Mouse (Mus musculus): ENCODE measurements around the gene Gm42688. TPM values are rescaled to one million over a fixed set of nuclear protein-coding genes. Genes with fewer than 3 reads are reported as not detected.

Gene Gm42688
- 10 to 100 TPM; 12.7 to 25.2 TPM for polyA plus RNA-seq (2017; shearing (Covaris generic))

DNA sequence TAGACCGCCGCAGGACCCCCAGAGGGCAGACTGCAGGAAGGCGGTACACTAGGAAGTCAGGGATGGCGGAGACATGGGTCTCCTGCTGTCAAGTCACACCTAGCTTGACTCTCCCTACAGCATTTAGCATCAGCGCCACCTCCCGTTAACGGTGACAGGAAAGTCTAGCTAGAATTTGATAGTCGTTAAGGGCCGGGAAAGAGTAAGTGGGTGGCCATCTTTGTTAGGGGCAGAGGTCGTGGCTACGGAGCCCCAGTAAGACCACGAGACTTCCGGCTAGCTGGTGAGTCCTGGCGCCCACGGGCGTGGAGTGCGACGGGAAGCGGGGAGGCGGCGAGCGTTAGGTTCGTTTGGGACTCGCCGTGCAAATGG, at the start of gene Gm42688, which contains the start of gene Ccdc142:
Gene Gm42688, plus strand, starts transcription at position 302 of the 372 bp plus-strand sequence.
Gene Ccdc142, plus strand, starts transcription at position 286 of the 372 bp plus-strand sequence.

DNA sequence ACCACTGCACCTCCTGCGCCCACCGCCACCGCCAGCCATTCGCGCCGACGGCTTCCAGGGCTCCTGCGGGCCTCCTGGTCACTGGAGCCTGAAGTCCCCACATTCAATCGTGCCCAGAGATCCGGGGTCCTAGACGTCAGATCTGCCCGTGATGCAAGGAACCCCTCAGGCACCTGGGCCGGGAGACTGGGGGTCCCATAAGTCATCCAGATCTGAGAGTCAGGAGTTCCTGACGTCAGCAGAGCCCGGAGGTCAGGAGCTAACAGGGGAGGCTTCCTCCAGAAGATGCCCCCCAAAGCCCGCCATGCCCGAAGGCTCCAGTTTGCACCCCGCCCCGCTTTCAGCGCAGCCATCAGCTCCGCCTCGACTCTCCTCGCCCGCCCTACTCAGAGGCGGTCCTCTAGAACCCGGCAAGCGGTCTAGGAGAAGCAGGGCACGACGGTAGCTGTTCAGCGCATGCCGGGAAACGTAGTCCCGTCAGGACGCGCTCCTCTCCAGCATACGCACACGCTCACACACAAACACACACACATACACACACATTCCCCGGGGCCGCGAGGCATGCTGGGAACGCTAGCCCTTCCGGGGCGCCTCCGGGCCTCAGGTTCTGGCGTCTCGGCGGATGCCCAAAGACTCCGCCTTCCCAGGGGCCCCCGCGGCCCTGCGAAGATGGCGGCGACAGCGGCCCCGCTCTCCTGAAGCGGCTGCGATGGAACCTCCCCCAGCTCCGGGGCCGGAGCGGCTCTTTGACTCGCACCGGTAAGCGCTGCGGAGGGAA, 47.2 kb upstream of the Gm42688 start, which contains the start of gene Aup1:
Gene Aup1, plus strand, starts transcription at position 448 of the 778 bp plus-strand sequence.

DNA sequence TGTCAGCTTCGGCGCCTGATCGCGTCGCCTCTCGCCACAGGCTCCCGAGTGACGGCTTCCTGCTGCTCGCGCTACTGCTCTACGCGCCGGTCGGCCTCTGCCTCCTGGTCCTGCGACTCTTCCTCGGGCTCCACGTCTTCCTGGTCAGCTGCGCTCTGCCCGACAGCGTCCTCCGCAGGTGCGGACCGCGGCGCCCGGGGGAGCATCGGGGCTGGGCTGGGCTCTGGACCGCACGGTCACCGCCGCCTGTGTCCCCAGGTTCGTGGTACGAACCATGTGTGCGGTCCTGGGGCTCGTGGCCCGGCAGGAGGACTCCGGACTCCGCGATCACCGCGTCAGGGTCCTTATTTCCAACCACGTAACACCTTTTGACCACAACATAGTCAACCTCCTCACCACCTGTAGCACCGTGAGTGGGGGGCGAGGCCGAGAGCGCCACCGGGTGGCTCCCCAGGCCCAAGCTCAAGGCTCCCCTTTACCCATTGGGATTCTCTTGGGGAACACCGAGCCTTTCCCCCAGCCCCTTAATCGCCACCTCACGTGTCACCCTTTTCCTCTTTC, 46.5 kb upstream of the Gm42688 start, which contains the start of gene Htra2:
Gene Htra2, minus strand, starts transcription at position 403 of the 561 bp plus-strand sequence.

DNA sequence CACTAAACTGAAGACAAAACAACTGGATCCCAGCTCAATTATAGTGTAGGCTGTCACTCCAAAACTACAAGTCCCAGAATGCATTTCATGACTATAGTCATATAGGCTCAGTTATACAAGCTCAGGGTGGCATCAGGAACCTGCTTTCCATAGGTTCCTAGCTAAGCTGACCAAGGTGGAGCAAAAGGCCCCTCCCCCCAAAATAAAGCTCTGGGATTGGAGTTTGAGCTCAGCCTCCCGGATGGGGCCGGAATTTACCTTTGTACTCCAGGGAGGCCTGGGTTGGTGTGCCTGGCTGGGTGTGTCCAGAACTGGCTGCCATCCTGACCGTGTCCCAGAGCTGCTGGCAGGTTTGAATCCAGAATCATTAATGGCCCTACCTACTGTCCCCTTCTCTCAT, 43.6 kb upstream of the Gm42688 start, which contains the start of gene Dqx1:
Gene Dqx1, plus strand, starts transcription at position 55 of the 400 bp plus-strand sequence.

DNA sequence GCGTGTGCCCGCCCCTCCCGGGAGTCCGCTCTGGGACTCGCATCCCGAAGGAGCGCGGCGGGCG, 31.3 kb upstream of the Gm42688 start, which contains the start of gene Tlx2:
Gene Tlx2, minus strand, starts transcription at position 47 of the 64 bp plus-strand sequence.

DNA sequence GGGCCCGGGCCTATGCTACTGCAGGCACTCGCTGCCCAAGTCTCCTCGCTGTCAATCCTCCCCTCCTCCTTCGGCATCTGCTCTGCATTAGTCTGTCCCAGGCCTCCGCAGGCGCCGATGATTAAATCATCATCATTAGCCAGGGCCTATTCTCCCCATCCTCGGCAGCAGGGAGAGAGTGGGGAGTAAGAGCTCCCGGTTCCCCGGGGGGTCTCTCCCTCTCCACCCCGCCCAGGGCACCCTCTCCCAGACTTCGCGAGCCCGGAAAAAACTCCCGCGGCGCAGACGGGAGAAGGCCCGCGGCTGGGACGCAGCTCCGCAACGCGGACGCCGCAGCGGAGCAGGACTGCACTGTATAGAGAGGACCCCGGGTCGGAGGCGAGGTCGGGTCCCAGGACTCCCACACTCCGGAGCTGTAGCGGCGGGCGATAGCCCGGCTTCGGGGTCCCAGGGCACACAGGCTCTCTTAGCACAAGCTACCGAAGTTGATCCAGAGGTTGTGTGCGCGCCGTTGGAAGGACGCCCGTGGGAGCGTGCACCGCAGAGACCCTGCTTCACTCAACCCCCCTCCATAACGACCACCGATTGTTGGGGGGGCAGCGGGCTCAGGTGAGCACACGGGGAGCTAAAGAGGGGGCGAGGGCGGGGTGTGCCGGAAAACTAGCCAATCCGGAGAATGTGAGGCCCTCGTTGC, 23.6 kb upstream of the Gm42688 start, which contains the start of gene Pcgf1:
Gene Pcgf1, plus strand, starts transcription at position 240 of the 694 bp plus-strand sequence.

DNA sequence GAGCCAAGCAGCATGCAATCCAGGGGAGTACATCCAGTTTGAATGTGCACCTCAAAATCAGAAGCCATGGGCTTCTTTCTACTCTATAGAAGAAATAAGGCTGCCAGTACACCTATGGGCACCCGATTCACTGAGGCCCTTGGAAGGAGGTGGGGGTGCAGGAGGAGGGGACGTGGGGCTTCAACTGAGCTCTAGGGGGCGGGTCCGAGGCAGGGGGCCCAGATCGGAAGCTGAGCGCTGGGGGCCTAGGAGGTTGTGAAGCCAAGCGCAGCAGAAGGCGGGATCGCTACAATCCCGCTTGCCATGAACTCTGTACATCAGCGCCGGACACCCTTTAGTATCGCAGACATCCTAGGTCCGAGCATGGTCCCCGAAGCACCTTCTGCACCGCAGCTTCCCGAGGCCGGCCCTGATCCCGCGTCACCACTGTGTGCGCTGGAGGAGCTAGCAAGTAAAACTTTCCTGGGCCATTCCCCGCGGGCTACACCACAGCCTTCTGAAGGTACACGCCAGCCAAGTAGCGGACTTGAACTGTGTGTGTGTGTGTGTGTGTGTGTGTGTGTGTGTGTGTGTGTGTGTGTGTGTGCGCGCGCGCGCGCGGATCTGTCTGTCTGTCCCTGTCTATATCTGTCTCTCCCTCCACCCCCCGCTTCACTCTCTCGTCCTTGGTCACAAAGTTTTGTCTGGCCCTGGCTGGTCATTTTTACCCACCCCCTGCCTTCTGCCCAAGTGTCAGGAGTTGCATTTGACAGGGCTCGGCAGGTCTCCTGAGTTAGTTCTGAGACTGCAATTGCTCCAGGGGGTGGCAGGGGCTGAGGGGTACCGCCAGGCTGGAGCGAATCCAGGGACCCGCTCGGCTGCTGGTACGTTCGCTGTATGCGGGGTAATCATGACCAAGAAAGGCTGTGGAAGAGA, 15.0 kb upstream of the Gm42688 start, which contains the start of gene Lbx2:
Gene Lbx2, plus strand, starts transcription at position 247 of the 915 bp plus-strand sequence.

DNA sequence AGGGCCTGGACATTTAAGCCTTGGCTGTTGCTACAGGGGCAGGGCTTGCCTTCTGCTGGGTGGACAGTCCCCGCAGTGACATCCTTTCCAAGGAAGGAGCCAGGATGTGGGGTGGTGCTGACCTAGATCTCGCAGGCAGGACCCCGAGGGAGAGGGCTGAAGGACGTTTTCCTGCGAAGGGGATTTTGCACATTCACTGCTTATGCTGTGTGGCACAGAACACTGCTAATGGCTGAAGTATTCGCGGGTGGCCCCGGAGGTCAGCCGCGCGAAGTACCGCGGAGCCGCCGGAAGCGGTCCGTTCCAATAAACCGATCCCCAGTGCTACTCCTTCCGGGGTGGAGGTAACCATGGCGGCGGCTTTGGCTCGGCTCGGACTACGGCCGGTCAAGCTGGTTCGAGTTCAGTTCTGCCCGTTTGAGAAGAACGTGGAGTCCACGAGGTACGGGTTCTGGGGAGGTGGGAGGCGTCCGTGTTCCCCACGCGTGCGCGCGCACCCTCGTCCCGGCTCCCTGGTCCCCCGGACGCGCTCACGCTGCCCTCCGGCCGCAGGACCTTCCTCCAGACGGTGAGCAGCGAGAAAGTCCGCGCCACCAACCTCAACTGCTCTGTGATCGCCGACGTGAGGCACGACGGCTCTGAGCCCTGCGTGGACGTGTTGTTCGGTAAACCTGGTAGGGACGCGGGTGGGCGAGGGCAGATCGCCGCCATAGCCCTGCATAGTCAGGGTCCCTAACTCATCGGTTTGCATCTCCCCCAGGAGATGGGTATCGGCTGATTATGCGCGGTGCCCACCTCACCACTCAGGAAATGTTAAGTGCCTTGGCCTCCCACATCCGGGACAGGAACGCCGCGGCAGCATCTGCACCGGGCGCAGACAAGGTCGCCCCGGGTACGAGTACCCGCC, 7.6 kb downstream of the Gm42688 start, which contains the start of gene Mrpl53:
Gene Mrpl53, plus strand, starts transcription at position 279 of the 907 bp plus-strand sequence.

DNA sequence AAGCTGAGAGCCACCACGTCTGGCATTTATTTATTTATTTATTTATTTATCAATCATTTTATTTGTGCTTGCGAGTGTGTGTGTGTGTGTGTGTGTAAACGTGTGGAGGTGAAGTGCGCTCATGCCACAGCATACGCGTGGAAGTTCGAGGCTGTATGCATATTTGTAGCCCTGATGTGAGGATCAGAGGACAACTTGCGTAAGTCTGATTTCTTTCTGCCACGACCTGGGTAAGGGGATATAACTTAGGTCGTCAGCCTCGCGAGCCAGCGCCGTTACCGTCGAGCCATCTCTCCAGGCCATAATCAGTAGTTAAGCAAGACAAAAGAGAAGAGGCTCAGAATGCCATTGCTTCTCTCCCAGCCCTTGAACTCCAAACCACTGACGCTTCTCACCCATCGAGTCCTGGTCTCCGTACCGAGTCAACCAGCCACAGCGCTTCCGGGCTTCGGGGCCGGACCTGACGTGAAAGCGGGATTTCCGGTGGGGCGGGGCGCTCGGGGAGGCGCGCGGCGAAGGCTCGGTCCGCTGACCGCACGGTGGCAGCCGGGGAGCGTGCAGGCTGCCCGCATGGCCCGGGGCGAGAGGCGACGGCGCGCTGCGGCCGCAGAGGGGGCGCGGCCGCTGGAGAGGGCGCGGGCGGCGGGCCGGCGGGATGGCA, 13.7 kb downstream of the Gm42688 start, which contains the start of gene Mogs:
Gene Mogs, plus strand, starts transcription at position 486 of the 661 bp plus-strand sequence.

DNA sequence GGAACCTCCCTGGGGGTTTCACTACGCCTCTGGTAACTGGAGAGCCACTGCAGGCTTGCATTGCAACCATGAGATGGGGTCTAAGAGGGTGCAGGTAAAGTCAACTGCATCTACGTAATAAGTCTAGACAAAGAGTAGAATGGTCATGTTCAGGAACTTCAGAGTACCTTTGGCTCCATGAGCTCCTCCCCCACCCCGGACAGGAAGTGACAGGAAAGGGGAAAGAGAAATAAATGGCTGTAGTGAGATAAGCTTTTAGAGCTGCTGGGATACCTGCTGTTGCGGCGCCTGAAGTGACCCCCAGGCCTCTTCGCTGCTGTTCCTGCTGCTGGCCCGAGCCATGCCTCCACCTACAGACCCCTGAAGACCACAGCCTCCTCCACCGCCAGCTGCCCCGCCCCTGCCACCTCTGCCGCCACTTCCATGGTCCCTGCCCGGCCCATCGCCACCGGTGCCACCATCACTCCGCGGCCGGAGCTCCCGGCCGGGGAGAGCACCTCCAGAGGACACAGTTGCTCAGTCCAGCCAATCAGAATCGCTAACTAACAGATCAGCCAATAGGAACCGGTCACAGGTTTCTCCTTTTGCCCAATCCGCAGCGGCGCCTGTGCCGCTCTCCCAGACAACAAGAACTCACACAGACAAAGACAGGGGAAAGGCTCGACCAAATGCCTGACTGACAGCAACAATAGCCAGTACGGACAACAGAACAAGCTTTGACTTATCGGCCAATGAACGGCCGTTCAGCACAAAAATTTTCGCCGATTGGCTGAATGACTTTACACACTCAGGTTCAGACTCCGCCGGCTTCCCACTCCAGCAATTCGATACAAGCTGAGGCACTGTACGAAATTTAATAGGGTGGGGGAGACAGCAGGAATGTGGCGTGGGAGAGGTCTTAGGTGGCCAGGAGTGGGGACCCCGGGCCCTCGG, 19.8 kb downstream of the Gm42688 start, which contains the start of gene Wbp1:
Gene Wbp1, minus strand, starts transcription at position 630 of the 933 bp plus-strand sequence.

DNA sequence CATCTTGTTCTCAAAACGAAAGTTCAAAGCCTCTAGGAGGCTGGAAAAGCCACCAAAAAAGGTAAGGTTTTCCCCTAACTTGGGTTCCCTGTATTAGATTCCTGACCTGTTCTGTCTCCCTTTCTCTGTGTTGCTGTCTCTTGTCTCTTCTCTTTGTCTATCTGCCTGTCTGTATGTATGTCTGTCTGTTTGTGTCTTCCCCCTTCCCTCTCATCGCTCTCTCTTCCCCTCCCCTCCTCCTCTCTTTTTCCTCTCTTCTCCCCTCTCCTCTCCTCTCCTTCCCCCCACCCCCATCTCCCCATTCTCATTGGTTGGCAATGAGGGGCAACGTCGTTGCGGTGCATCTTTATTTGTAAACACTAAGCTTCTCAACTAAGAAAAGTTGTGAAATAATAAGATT, 23.9 kb downstream of the Gm42688 start, which contains the start of gene Ino80b:
Gene Ino80b, minus strand, starts transcription at position 101 of the 400 bp plus-strand sequence.

DNA sequence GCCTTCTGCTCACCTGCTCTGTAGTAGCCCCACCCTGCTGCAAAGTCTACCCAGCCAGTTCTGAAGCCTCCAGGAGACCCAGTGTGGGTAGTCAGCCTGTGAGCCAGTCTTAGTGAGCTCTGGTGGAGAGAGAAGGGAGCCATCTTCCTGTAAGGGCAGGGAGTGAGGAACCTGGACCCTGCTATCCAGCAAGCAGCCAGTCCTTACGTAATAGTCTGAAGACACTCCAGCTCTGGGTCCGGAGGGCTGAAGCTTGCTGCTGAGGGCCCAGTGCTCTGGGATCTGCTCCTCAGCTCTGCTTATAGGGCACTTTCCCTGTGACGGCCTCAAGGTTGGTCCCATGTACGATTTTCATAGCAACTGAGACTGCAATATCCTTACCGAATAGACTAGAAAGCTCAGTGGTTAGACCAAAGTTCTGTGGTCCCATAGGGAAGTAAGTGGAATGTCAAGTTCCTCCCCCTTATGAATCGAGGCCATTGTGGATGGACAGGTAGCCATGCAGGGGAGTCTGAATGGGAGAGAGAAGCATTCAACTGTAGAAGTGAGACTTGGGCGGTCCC, 33.6 kb downstream of the Gm42688 start, which contains the start of gene Rtkn:
Gene Rtkn, plus strand, starts transcription at position 513 of the 563 bp plus-strand sequence.

DNA sequence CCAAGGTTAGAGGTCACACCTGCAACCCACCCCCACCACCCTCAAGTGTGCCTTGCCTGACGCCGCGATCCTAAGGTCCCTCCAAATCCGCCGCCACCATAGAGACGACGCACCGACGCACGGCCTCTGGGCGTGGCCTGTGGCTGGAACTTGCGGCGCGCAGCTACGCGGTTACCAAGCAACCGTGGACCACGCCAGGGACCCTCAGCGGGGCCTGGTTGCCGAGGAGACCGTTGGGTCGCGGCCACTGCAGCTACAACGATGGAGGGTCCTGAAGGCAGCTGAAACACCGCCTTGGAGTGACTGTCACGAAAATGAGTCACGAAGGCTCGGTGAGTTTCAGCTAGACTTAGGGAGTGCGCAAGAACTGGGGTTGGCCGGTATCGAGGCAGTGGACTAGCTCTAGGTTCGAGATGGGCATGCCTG, 54.9 kb downstream of the Gm42688 start, which contains the start of the genes Wdr54 and 1700003E16Rik:
Gene Wdr54, minus strand, starts transcription at position 139 of the 426 bp plus-strand sequence.
Gene 1700003E16Rik, plus strand, starts transcription at position 146 of the 426 bp plus-strand sequence.

Other genes starting within 250 kb of the Gm42688 start
- gene Sema4f, start 161.8 kb upstream of the Gm42688 start, polyA plus RNA-seq (2017; shearing (Covaris generic)), result 10 to 100 TPM in 1 of 2 experiments, 1 to 10 TPM in 1; 7.1 to 20.7 TPM
- gene M1ap, start 154.7 kb upstream of the Gm42688 start, polyA plus RNA-seq (2017; shearing (Covaris generic)), result 1 to 10 TPM in 1 of 2 experiments, under 1 TPM in 1; 0.43 to 1.6 TPM
- gene Dok1, start 68.1 kb upstream of the Gm42688 start, polyA plus RNA-seq (2017; shearing (Covaris generic)), result 10 to 100 TPM; 36.1 to 52.2 TPM
- gene Loxl3, start 67.4 kb upstream of the Gm42688 start, polyA plus RNA-seq (2017; shearing (Covaris generic)), result 1 to 10 TPM in 1 of 2 experiments, under 1 TPM in 1; 0.45 to 1.5 TPM
- 100 to 1,000 TPM; 515 to 545 TPM for gene Aup1, start 47.1 kb upstream of the Gm42688 start, polyA plus RNA-seq (2017; shearing (Covaris generic))
- gene Htra2, start 46.3 kb upstream of the Gm42688 start, polyA plus RNA-seq (2017; shearing (Covaris generic)), result 10 to 100 TPM; 65.2 to 79.9 TPM
- 1 to 10 TPM; 4.0 to 5.2 TPM for gene Dqx1, start 43.8 kb upstream of the Gm42688 start, polyA plus RNA-seq (2017; shearing (Covaris generic))
- 1 to 10 TPM in 1 of 2 experiments, not detected in 1; 1.1 TPM for gene Tlx2, start 31.3 kb upstream of the Gm42688 start, polyA plus RNA-seq (2017; shearing (Covaris generic))
- 10 to 100 TPM; 43.3 to 49.9 TPM for gene Pcgf1, start 23.7 kb upstream of the Gm42688 start, polyA plus RNA-seq (2017; shearing (Covaris generic))
- under 1 TPM in 1 of 2 experiments, not detected in 1; 0.71 TPM for gene Lbx2, start 15.2 kb upstream of the Gm42688 start, polyA plus RNA-seq (2017; shearing (Covaris generic))
- 10 to 100 TPM in 1 of 2 experiments, 1 to 10 TPM in 1; 6.6 to 25.0 TPM for gene Ccdc142, start within 50 bp of the Gm42688 start, polyA plus RNA-seq (2017; shearing (Covaris generic))
- gene Mrpl53, start 7.4 kb downstream of the Gm42688 start, polyA plus RNA-seq (2017; shearing (Covaris generic)), result 10 to 100 TPM; 52.5 to 67.4 TPM
- 100 to 1,000 TPM; 137 to 144 TPM for gene Mogs, start 13.9 kb downstream of the Gm42688 start, polyA plus RNA-seq (2017; shearing (Covaris generic))
- 10 to 100 TPM; 70.7 to 97.0 TPM for gene Wbp1, start 19.9 kb downstream of the Gm42688 start, polyA plus RNA-seq (2017; shearing (Covaris generic))
- 10 to 100 TPM; 44.9 to 52.2 TPM for gene Ino80b, start 23.8 kb downstream of the Gm42688 start, polyA plus RNA-seq (2017; shearing (Covaris generic))
- gene Rtkn, start 33.8 kb downstream of the Gm42688 start, polyA plus RNA-seq (2017; shearing (Covaris generic)), result 1 to 10 TPM in 1 of 2 experiments, under 1 TPM in 1; 0.61 to 1.1 TPM
- under 1 TPM in 1 of 2 experiments, not detected in 1; 0.35 TPM for gene Wdr54, start 54.8 kb downstream of the Gm42688 start, polyA plus RNA-seq (2017; shearing (Covaris generic))
- gene 1700003E16Rik, start 54.8 kb downstream of the Gm42688 start, polyA plus RNA-seq (2017; shearing (Covaris generic)), result not detected
- gene Dctn1, start 64.3 kb downstream of the Gm42688 start, polyA plus RNA-seq (2017; shearing (Covaris generic)), result 100 to 1,000 TPM in 1 of 2 experiments, 10 to 100 TPM in 1; 65.2 to 105 TPM
- under 1 TPM; 0.48 to 0.61 TPM for gene Slc4a5, start 118.2 kb downstream of the Gm42688 start, polyA plus RNA-seq (2017; shearing (Covaris generic))
- gene Mthfd2, start 224.3 kb downstream of the Gm42688 start, polyA plus RNA-seq (2017; shearing (Covaris generic)), result 10 to 100 TPM; 69.7 to 82.9 TPM
- gene Mob1a, start 224.4 kb downstream of the Gm42688 start, polyA plus RNA-seq (2017; shearing (Covaris generic)), result 100 to 1,000 TPM; 157 to 178 TPM
- 10 to 100 TPM; 82.3 to 99.4 TPM for gene Bola3, start 247.5 kb downstream of the Gm42688 start, polyA plus RNA-seq (2017; shearing (Covaris generic))